Mouse (Mus musculus): ENCODE data around the gene Chka. TPM values are rescaled to one million over a fixed set of nuclear protein-coding genes. Genes with fewer than 3 reads are reported as not detected.
A peak's percentile ranks its signal among the peaks of the same experiment; 100 is the strongest.

Chka gene
- polyA plus RNA-seq, 1 experiment from 2014 or later = 36.1 TPM

DNA sequence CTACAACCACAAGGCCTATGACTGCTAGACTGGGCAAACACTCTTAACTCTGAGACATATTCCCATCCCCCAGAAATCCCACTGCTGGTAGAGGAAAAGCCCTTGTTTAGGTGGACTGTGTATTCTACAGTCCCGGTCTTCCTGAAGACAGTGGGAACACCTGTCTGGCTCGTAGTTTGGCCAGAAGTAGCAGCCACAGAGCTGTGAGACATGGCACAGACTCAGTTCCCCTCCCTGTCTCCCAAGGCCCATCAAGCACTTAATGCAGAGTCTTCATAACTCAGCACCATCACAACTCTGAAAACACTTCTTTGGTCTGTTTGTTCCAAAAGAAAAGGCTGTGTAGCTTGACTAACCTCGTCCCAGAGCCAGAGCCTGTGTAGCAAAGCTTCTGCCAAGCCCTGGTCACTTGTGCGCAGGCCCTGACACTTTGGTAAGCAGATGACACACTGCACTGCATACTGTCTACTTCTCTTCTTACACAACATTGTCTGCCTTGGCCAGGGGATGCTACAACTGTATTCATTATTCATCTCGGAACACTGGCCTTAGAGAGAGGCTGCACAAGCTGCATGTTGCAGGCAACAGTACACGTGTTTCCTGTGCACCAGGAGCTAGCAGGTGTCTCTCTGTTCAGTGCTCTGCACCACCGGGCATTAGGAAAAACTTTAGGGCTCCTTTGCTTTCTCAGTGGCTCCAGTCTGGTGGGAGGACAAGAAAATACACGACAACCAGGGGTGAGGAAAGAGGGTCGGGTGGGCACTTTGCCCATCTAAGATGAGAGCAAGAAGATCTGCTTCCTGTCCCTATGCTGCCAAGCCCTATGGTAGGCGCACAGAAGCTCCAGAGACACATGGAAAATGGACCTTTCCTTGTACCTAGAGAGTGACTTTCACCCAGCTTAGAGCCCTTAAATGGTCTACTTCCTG is 4.6 kb upstream of the Chka start:
- ATAC-seq (ENCODE audit: insufficient number of reproducible peaks, low FRiP score) = no peak
- 76% methylated on average over 10 of the region's 10 CpGs for WGBS
- Histone ChIP-seq H3K36me3 (no peaks in the 10 kb centered on the region), H3K27ac (ENCODE audit: poor library complexity, severe bottlenecking) (no peak overlapping the region), H3K4me1 (replicated peaks) (peaks cover 16% of the 10 kb centered on the region), H3K4me3 (no peak overlapping the region), H3K4me2 (no peak overlapping the region), H3K9ac (no peak overlapping the region), H3K9me3 (replicated peaks) (no peaks in the 10 kb centered on the region), H3K27me3 (replicated peaks) (no peaks in the 10 kb centered on the region)

- Histone ChIP-seq H3K4me1 (replicated peaks) (peaks cover 16% of the 10 kb centered on the region), H3K9ac (no peak overlapping the region), H3K9me3 (replicated peaks) (no peaks in the 10 kb centered on the region), H3K4me2 (no peak overlapping the region), H3K27ac (ENCODE audit: poor library complexity, severe bottlenecking) (no peak overlapping the region), H3K4me3 (no peak overlapping the region), H3K27me3 (replicated peaks) (no peaks in the 10 kb centered on the region), H3K36me3 (no peaks in the 10 kb centered on the region)
- WGBS = 82% methylated on average over 5 of the region's 5 CpGs
- no peak for ATAC-seq (ENCODE audit: insufficient number of reproducible peaks, low FRiP score)
Measured at GRCm38 (mm10) chr19:3847711-3848110, 3.9 kb upstream of the Chka start.

GRCm38 (mm10) chr19:3848207-3848808 is 3.3 kb upstream of the Chka start:
- Histone ChIP-seq H3K9ac (no peak overlapping the region), H3K4me3 (no peak overlapping the region), H3K27me3 (replicated peaks) (no peaks in the 10 kb centered on the region), H3K9me3 (replicated peaks) (no peaks in the 10 kb centered on the region), H3K4me1 (replicated peaks) (peaks cover 20% of the 10 kb centered on the region), H3K36me3 (no peaks in the 10 kb centered on the region), H3K27ac (ENCODE audit: poor library complexity, severe bottlenecking) (no peak overlapping the region), H3K4me2 (no peak overlapping the region)
- 88% methylated on average over 7 of the region's 7 CpGs for WGBS
- ATAC-seq (ENCODE audit: insufficient number of reproducible peaks, low FRiP score) = no peak

GRCm38 (mm10) chr19:3849251-3849650 is 2.3 kb upstream of the Chka start:
- no peak overlapping the region for H3K9ac ChIP-seq
- no peak overlapping the region for H3K4me3 ChIP-seq
- WGBS = 87% methylated on average over 2 of the region's 2 CpGs
- H3K4me1 ChIP-seq (replicated peaks) = peaks cover 28% of the 10 kb centered on the region
- no peaks in the 10 kb centered on the region for H3K27me3 ChIP-seq (replicated peaks)
- H3K9me3 ChIP-seq (replicated peaks) = no peaks in the 10 kb centered on the region
- H3K27ac ChIP-seq (ENCODE audit: poor library complexity, severe bottlenecking) = no peak overlapping the region
- no peaks in the 10 kb centered on the region for H3K36me3 ChIP-seq
- no peak for ATAC-seq (ENCODE audit: insufficient number of reproducible peaks, low FRiP score)
- H3K4me2 ChIP-seq = no peak overlapping the region

DNA sequence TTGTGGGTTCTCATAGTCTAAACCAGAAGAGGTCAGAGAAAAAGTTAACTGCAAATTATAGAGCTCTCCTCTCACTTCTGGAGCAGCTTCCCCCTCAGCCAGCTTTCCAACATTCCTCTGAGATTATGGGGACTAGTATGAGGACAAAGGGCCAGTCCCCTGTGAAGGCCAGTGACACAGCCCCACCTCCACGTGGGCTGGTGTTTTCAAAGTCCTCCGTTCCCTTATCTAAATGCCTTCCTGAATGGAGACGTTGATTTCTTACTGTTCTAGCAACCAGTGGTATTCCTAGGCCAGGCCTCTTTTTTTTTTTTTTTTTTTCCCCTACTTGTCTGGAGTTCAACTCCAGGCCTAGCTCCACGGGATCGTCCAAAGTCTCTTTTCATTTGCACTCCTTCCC is 1.5 kb upstream of the Chka start:
- no peak overlapping the region for H3K9ac ChIP-seq
- no peaks in the 10 kb centered on the region for H3K36me3 ChIP-seq
- WGBS = 21% methylated on average over 5 of the region's 5 CpGs
- ATAC-seq (ENCODE audit: insufficient number of reproducible peaks, low FRiP score) = no peak
- H3K9me3 ChIP-seq (replicated peaks) = no peaks in the 10 kb centered on the region
- no peaks in the 10 kb centered on the region for H3K27me3 ChIP-seq (replicated peaks)
- H3K4me2 ChIP-seq = no peak overlapping the region
- no peak overlapping the region for H3K4me3 ChIP-seq
- peaks cover 33% of the 10 kb centered on the region for H3K4me1 ChIP-seq (replicated peaks)
- H3K27ac ChIP-seq (ENCODE audit: poor library complexity, severe bottlenecking) = no peak overlapping the region

DNA sequence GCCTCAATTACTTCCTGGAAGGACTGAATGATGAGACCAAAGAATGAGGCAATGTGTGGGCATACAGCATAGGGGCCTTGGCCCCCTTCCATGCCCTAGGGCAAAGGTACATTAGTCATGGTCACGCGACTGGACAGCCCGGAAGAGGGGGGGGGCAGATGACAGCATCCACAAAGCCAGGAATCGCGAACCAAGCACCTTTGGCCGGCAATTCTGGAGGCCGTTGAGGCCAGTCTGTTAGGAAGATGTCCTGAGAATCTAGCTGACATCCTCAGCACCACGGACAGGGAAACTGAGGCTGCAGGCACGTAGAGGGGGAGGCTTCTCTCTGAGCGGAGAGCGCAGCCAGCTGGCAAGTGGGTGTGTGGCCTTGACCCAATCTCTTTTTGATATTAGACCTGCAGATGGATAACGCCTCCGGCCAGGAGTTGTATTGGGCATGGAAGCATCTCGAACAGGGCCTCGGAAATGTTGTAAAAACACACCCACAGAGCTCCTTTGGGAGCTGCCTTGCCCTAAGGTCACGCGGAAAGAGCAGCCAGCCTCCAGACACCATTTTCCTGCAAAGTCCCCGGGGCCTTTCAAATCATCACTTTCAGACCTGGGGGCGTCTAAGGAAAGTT is 615 bp upstream of the Chka start:
- Histone ChIP-seq H3K4me1 (replicated peaks) (peaks cover 42% of the 10 kb centered on the region), H3K27ac (ENCODE audit: poor library complexity, severe bottlenecking) (peak overlapping the region; percentile 36; the same call in 1 of the 2 replicates), H3K4me2 (peak overlapping the region; percentile 83), H3K36me3 (no peaks in the 10 kb centered on the region), H3K9ac (peak overlapping the region; percentile 45), H3K9me3 (replicated peaks) (no peaks in the 10 kb centered on the region), H3K27me3 (replicated peaks) (no peaks in the 10 kb centered on the region), H3K4me3 (peak overlapping the region; percentile 79)
- no peak for ATAC-seq (ENCODE audit: insufficient number of reproducible peaks, low FRiP score)
- 5% methylated on average over 19 of the region's 19 CpGs for WGBS

DNA sequence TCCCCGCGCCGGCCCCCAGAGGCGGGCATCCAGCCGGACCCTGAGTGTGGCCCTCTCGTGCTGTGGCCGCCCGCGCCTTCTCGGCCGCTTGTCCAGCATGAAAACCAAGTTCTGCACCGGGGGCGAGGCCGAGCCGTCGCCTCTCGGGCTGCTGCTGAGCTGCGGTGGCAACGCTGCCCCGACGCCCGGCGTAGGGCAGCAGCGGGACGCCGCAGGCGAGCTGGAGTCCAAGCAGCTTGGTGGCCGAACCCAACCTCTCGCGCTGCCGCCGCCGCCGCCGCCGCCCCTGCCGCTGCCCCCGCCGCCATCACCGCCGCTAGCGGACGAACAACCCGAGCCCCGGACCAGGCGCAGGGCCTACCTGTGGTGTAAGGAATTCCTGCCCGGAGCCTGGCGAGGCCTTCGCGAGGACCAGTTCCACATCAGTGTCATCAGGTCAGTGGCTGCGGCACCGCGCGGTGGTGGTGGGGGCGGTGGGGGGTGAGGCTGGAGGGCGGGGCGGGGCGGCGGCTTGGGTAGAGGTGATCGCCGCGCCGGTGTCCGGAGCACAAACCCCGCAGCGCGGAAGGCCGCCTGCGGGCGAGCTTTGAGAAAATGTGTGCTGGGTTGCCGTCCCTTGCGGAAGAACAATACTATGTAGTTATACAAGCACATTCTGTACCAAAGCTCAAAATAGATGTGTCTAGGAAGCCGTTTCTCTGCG is 557 bp downstream of the Chka start:
- H3K9me3 ChIP-seq (replicated peaks) = no peaks in the 10 kb centered on the region
- peak overlapping the region; percentile 88 for H3K9ac ChIP-seq
- ATAC-seq (ENCODE audit: insufficient number of reproducible peaks, low FRiP score) = peak; percentile 15
- peak overlapping the region; percentile 83 for H3K4me2 ChIP-seq
- no peaks in the 10 kb centered on the region for H3K27me3 ChIP-seq (replicated peaks)
- H3K27ac ChIP-seq (ENCODE audit: poor library complexity, severe bottlenecking) = peak overlapping the region; percentile 98
- under 1% methylated on average over 65 of the region's 74 CpGs for WGBS
- H3K36me3 ChIP-seq = no peaks in the 10 kb centered on the region
- H3K4me1 ChIP-seq (replicated peaks) = peaks cover 42% of the 10 kb centered on the region
- peak overlapping the region; percentile 79 for H3K4me3 ChIP-seq

DNA sequence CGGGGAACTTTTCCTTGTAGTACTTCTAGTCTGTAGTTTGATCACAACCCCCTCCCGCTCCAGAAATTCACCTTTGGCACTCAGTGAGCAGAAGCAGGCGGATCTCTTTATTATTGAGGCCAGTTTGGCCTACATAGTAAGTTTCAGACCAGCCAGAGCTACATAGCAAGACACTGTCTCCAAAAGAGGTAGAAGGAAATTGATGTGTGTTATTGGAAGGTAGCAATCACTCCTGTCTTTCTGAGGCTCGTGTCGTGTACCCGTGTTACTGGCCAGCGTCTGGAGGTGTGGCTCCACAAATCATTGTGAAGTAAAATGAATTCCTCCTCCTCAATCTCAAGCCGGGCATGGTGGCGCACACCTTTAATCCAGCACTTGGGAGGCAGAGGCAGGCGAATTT is 1.5 kb downstream of the Chka start:
- Histone ChIP-seq H3K4me2 (peak overlapping the region; percentile 83), H3K4me3 (peak overlapping the region; percentile 79; the same call in 1 of the 2 replicates), H3K9ac (no peak overlapping the region), H3K4me1 (replicated peaks) (peaks cover 42% of the 10 kb centered on the region), H3K36me3 (no peaks in the 10 kb centered on the region), H3K27me3 (replicated peaks) (no peaks in the 10 kb centered on the region), H3K9me3 (replicated peaks) (no peaks in the 10 kb centered on the region), H3K27ac (ENCODE audit: poor library complexity, severe bottlenecking) (no peak overlapping the region)
- no peak for ATAC-seq (ENCODE audit: insufficient number of reproducible peaks, low FRiP score)
- 91% methylated on average over 10 of the region's 10 CpGs for WGBS

DNA sequence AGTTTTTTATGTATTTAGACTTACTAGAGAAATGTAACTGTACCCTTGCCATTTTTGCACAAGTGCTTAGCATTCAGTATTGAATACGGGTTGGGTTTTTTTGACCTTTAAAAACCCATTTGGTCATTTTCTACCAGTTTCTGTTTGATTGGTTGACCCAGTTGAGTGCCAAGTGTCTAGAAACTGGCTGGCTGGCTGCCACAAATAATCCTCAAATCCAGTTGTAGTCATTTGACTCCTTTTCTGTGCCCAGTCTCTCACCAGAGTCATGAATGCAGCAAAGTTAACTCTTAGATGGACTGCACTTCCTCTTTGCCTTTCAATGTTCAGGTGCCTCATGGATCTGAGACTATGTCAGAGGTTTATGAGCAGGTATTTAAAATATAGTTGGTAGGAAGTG is 2.3 kb downstream of the Chka start:
- no peaks in the 10 kb centered on the region for H3K27me3 ChIP-seq (replicated peaks)
- H3K9me3 ChIP-seq (replicated peaks) = no peaks in the 10 kb centered on the region
- H3K36me3 ChIP-seq = no peaks in the 10 kb centered on the region
- peaks cover 42% of the 10 kb centered on the region for H3K4me1 ChIP-seq (replicated peaks)
- 91% methylated on average over 1 of the region's 1 CpGs for WGBS
- no peak overlapping the region for H3K27ac ChIP-seq (ENCODE audit: poor library complexity, severe bottlenecking)
- H3K9ac ChIP-seq = no peak overlapping the region
- no peak overlapping the region for H3K4me2 ChIP-seq
- ATAC-seq (ENCODE audit: insufficient number of reproducible peaks, low FRiP score) = no peak
- no peak overlapping the region for H3K4me3 ChIP-seq

GRCm38 (mm10) chr19:3855091-3855490 is 3.5 kb downstream of the Chka start:
- H3K4me2 ChIP-seq = 0 out of 2 replicates have a peak overlapping the region, but pooled peaks have one; percentile 2
- 0 out of 2 replicates have a peak overlapping the region, but pooled peaks have one; percentile 36 for H3K27ac ChIP-seq (ENCODE audit: poor library complexity, severe bottlenecking)
- no peak for ATAC-seq (ENCODE audit: insufficient number of reproducible peaks, low FRiP score)
- no peaks in the 10 kb centered on the region for H3K9me3 ChIP-seq (replicated peaks)
- H3K27me3 ChIP-seq (replicated peaks) = no peaks in the 10 kb centered on the region
- H3K9ac ChIP-seq = no peak overlapping the region
- peaks cover 37% of the 10 kb centered on the region for H3K4me1 ChIP-seq (replicated peaks)
- H3K4me3 ChIP-seq = no peak overlapping the region
- no peaks in the 10 kb centered on the region for H3K36me3 ChIP-seq
- WGBS = 73% methylated on average over 6 of the region's 6 CpGs
